Mouse (Mus musculus) stomach, embryonic 16.5 days (tissue): ENCODE results near the gene Tmem191c. TPM values are rescaled to one million over a fixed set of nuclear protein-coding genes. Genes with fewer than 3 reads are reported as not detected.
A peak's percentile ranks its signal among the peaks of the same experiment; 100 is the strongest.

ENCODE experiments used
- ATAC-seq: fragments of 200-750 bp; cut with Nextera tagmentation; 2 replicates; pipeline ENCODE4 v1.8.0; 2017; ENCODE audit warnings: moderate number of reproducible peaks, moderate TSS enrichment; ENCODE audit not compliant: insufficient read depth, low FRiP score
- H3K27ac ChIP-seq: fragments of 300-500 bp; sonication (generic); 2 replicates; pipeline ENCODE4 v1.5.1; 2014; ENCODE audit warnings: low read length
- H3K27me3 ChIP-seq: fragments of 300-500 bp; sonication (generic); 2 replicates; pipeline ENCODE4 v1.6.1; 2014; ENCODE audit warnings: low read length, control low read depth, mixed read lengths; ENCODE audit not compliant: control insufficient read depth, insufficient read depth
- H3K36me3 ChIP-seq: fragments of 300-500 bp; sonication (generic); 2 replicates; pipeline ENCODE4 v1.6.1; 2014; ENCODE audit warnings: low read length; ENCODE audit not compliant: control insufficient read depth, insufficient read depth
- H3K4me1 ChIP-seq: fragments of 300-500 bp; sonication (generic); 2 replicates; pipeline ENCODE4 v1.6.1; 2014; ENCODE audit warnings: low read length, control low read depth, mixed read lengths; ENCODE audit not compliant: control insufficient read depth, insufficient read depth
- H3K4me2 ChIP-seq: fragments of 300-500 bp; sonication (generic); 2 replicates; pipeline ENCODE4 v1.6.1; 2014; ENCODE audit warnings: low read depth, low read length, mixed read lengths
- H3K4me3 ChIP-seq: fragments of 300-500 bp; sonication (generic); replicated peaks from 2 replicates; pipeline ENCODE4 v1.5.1; 2014; ENCODE audit warnings: mild to moderate bottlenecking, low read length
- H3K9ac ChIP-seq: fragments of 300-500 bp; sonication (generic); 2 replicates; pipeline ENCODE4 v1.6.1; 2014; ENCODE audit warnings: low read length
- H3K9me3 ChIP-seq: fragments of 300-500 bp; sonication (generic); replicated peaks from 2 replicates; pipeline ENCODE4 v1.6.1; 2016; ENCODE audit warnings: low read length, control low read depth; ENCODE audit not compliant: control insufficient read depth
- WGBS: fragments of 180-500 bp; shearing (Covaris S2); extraction: QIAGEN DNeasy Blood & Tissue Kit; methylation state at CpG from one replicate; pipeline ENCODE4 v1.1.7; 2014; 5-methylcytosine and 5-hydroxymethylcytosine counted together
- polyA plus RNA-seq: library from polyadenylated mRNA; unstranded; fragments of >200 nt; fragmentation: Nextera tagmentation; extraction: Ambion mirVana; gene quantifications from 2 replicates; pipeline ENCODE4 v1.2.1, GENCODE M21; 2015

The Tmem191c gene
- polyA plus RNA-seq, 1 experiment from 2014 or later: 16.3 TPM

- Histone ChIP-seq H3K4me3 (peak overlapping the region; percentile 65), H3K9ac (peak overlapping the region; percentile 73), H3K9me3 (no peaks in the 10 kb centered on the region), H3K4me1 (peaks cover 18% of the 10 kb centered on the region), H3K36me3 (no peaks in the 10 kb centered on the region), H3K27me3 (peaks cover 15% of the 10 kb centered on the region), H3K27ac (peak overlapping the region; percentile 53), H3K4me2 (peak overlapping the region; percentile 99)
- WGBS: under 1% methylated on average over 62 of the region's 62 CpGs
- ATAC-seq: peak; percentile 88
Observed at GRCm38 (mm10) chr16:17276164-17277151, 581 bp downstream of the Tmem191c start.

GRCm38 (mm10) chr16:17277342-17278211, 1.7 kb downstream of the Tmem191c start:
- H3K27ac ChIP-seq: no peak overlapping the region
- H3K36me3 ChIP-seq: peaks cover 5% of the 10 kb centered on the region; the same call in 1 of the 2 replicates
- peak overlapping the region; percentile 99 for H3K4me2 ChIP-seq
- H3K9ac ChIP-seq: peak overlapping the region; percentile 73
- WGBS: 6% methylated on average over 61 of the region's 61 CpGs
- H3K4me3 ChIP-seq: peak overlapping the region; percentile 65
- H3K27me3 ChIP-seq: peaks cover 15% of the 10 kb centered on the region
- ATAC-seq: no peak
- H3K9me3 ChIP-seq: no peaks in the 10 kb centered on the region
- peaks cover 18% of the 10 kb centered on the region for H3K4me1 ChIP-seq

GRCm38 (mm10) chr16:17280471-17280870, 4.6 kb downstream of the Tmem191c start:
- Histone ChIP-seq H3K4me2 (no peak overlapping the region), H3K27me3 (peaks cover 15% of the 10 kb centered on the region), H3K36me3 (peaks cover 5% of the 10 kb centered on the region; the same call in 1 of the 2 replicates), H3K27ac (no peak overlapping the region), H3K4me3 (no peak overlapping the region), H3K9me3 (no peaks in the 10 kb centered on the region), H3K9ac (no peak overlapping the region), H3K4me1 (peaks cover 18% of the 10 kb centered on the region)
- ATAC-seq: no peak
- 89% methylated on average over 11 of the region's 11 CpGs for WGBS

DNA sequence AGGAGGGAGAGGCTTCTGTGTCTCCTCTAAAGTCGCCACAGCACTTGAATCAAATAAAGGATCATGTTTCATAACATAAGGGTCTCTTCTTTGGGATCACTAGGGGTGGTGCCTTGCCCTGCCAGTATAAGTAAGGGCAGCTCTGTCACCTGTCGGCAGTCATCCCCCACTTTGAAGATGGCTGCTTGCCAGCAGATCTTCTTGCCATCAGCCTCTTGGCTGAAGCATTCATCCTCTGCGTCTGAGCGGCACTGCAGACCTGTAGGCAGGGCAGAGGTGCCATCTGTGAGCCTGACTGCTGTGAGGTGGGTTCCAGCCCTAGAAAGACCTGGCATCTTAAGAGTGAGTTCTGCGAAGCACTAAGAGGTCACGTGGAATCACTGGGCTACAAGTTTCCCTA, 7.3 kb downstream of the Tmem191c start:
- Histone ChIP-seq H3K4me1 (peaks cover under 1% of the 10 kb centered on the region; the same call in 1 of the 2 replicates), H3K4me3 (no peak overlapping the region), H3K9ac (no peak overlapping the region), H3K36me3 (peaks cover 5% of the 10 kb centered on the region; the same call in 1 of the 2 replicates), H3K4me2 (no peak overlapping the region), H3K27ac (no peak overlapping the region), H3K9me3 (no peaks in the 10 kb centered on the region), H3K27me3 (0 out of 2 replicates have a peak, but pooled peaks cover 3% of the 10 kb centered on the region)
- no peak for ATAC-seq
- 68% methylated on average over 6 of the region's 6 CpGs for WGBS

DNA sequence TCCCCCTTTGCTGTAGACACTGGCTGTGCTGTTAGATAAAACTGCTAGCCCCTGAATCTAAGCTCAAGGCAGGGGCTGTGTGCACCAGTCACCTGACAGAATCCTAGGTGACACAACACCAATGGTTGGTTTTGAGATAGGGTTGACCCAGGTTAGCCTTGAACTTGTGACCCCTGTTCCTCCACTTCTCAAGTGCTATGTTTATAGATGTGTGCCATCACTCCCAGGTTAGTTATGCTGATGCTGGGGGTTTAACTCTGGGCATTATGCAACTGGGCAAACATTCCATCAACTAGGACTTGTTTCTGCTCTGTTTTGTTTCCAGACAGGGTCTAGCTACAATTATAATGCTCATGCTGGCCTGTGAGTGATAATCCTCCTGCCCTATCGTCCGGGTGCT, 11.2 kb downstream of the Tmem191c start:
- Histone ChIP-seq H3K4me2 (no peak overlapping the region), H3K27me3 (no peaks in the 10 kb centered on the region), H3K9me3 (no peaks in the 10 kb centered on the region), H3K36me3 (0 out of 2 replicates have a peak, but pooled peaks cover 6% of the 10 kb centered on the region), H3K4me3 (no peak overlapping the region), H3K27ac (no peak overlapping the region), H3K9ac (no peak overlapping the region), H3K4me1 (no peaks in the 10 kb centered on the region)
- WGBS: 66% methylated on average over 2 of the region's 2 CpGs
- ATAC-seq: no peak

DNA sequence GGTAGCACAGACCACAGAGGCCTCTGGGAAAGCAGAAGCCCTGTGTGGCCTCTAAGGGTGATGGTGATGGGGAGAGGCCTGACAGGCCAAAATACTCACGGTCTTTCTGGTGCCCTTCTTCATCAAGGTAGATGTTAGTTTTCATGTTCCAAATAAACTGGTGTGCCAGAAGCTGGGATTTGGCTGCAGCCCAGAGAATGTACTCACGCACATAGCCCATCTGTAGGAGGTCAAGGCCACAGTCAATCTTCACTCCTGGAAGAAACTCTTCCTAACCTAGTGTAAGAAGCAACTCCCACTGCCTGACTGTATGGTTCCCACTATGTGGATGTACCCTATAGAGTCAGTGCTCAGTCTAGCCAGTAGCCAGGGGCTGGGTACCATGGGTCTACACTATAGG, 15.1 kb downstream of the Tmem191c start:
- H3K27me3 ChIP-seq: no peaks in the 10 kb centered on the region
- no peak overlapping the region for H3K27ac ChIP-seq
- ATAC-seq: no peak
- no peak overlapping the region for H3K9ac ChIP-seq
- H3K4me1 ChIP-seq: no peaks in the 10 kb centered on the region
- 0 out of 2 replicates have a peak, but pooled peaks cover 5% of the 10 kb centered on the region for H3K36me3 ChIP-seq
- H3K4me3 ChIP-seq: no peak overlapping the region
- H3K9me3 ChIP-seq: no peaks in the 10 kb centered on the region
- no peak overlapping the region for H3K4me2 ChIP-seq
- WGBS: 87% methylated on average over 2 of the region's 2 CpGs

DNA sequence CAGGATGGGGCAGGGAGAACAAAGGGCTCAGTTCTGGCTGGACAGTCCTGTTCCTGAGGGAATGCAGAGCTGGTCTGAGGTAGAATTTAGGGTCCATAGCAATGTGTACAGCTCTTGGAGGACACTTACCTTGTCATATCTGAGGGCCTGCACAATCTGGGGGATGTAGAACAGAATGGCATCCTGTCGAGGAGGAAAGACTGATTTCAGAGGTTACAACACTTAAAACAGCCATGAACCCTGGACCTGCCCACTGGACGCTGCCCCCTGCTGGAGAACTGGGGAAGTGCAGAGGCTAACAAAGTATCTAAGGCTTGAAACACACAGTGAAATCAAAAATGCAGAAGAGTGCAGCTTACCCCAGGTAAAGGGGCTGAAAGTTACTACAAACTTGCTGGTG, 16.9 kb downstream of the Tmem191c start:
- no peak for ATAC-seq

GRCm38 (mm10) chr16:17300818-17301217, 24.9 kb downstream of the Tmem191c start:
- Histone ChIP-seq H3K9ac (no peak overlapping the region), H3K4me3 (no peak overlapping the region), H3K4me2 (no peak overlapping the region), H3K36me3 (peaks cover 9% of the 10 kb centered on the region; the same call in 1 of the 2 replicates), H3K4me1 (no peaks in the 10 kb centered on the region), H3K27me3 (no peaks in the 10 kb centered on the region), H3K27ac (no peak overlapping the region), H3K9me3 (no peaks in the 10 kb centered on the region)
- no peak for ATAC-seq
- WGBS: 85% methylated on average over 3 of the region's 3 CpGs

More for the DNA sequence above, 16.9 kb downstream of the Tmem191c start:
- H3K9me3 ChIP-seq: no peaks in the 10 kb centered on the region
- no peak overlapping the region for H3K27ac ChIP-seq
- H3K36me3 ChIP-seq: peaks cover 14% of the 10 kb centered on the region; the same call in 1 of the 2 replicates
- no peak overlapping the region for H3K9ac ChIP-seq
- H3K4me1 ChIP-seq: no peaks in the 10 kb centered on the region
- WGBS: 2% methylated on average over 2 of the region's 2 CpGs
- no peak overlapping the region for H3K4me3 ChIP-seq
- H3K27me3 ChIP-seq: no peaks in the 10 kb centered on the region
- no peak overlapping the region for H3K4me2 ChIP-seq
